Mouse (Mus musculus) heart, postnatal 0 days (tissue): ENCODE data around the gene Vmn1r188. TPM values are rescaled to one million over a fixed set of nuclear protein-coding genes. Genes with fewer than 3 reads are reported as not detected.
"Not testable (repeated sequence)": the region's sequence is repeated elsewhere in the genome, so short reads cannot be mapped to it uniquely, and the experiment has no call there.

Experiments used
- ATAC-seq: fragments of 200-750 bp; cut with Nextera tagmentation; 2 replicates; pipeline ENCODE4 v1.8.0; 2017; ENCODE audit warnings: low read depth, moderate number of reproducible peaks, moderate library complexity; ENCODE audit not compliant: insufficient read depth
- DNase-seq: peaks from one replicate; pipeline ENCODE4 v3.0.0-alpha.2; 2016; ENCODE audit warnings: low spot score
- H3K27ac ChIP-seq: fragments of 300-500 bp; sonication (generic); 2 replicates; pipeline ENCODE4 v1.5.1; 2014; ENCODE audit warnings: low read depth, mild to moderate bottlenecking
- H3K27me3 ChIP-seq: fragments of 300-500 bp; sonication (generic); 2 replicates; pipeline ENCODE4 v1.6.1; 2014; ENCODE audit warnings: low read length, mixed read lengths; ENCODE audit not compliant: control insufficient read depth, insufficient read depth
- H3K36me3 ChIP-seq: fragments of 300-500 bp; sonication (generic); replicated peaks from 2 replicates; pipeline ENCODE4 v1.6.1; 2014; ENCODE audit warnings: low read length, mixed read lengths; ENCODE audit not compliant: control insufficient read depth, insufficient read depth
- H3K4me1 ChIP-seq: fragments of 300-500 bp; sonication (generic); 2 replicates; pipeline ENCODE4 v1.6.1; 2014; ENCODE audit warnings: antibody characterized with exemption; ENCODE audit not compliant: control insufficient read depth, insufficient read depth
- H3K4me2 ChIP-seq: fragments of 300-500 bp; sonication (generic); 2 replicates; pipeline ENCODE4 v1.6.1; 2014; ENCODE audit warnings: low read depth, mild to moderate bottlenecking, low read length, moderate library complexity
- H3K4me3 ChIP-seq: fragments of 300-500 bp; sonication (generic); 2 replicates; pipeline ENCODE4 v1.5.1; 2014; ENCODE audit warnings: low read depth, low read length
- H3K9ac ChIP-seq: fragments of 300-500 bp; sonication (generic); replicated peaks from 2 replicates; pipeline ENCODE4 v1.6.1; 2014; ENCODE audit warnings: low read depth, low read length, mixed read lengths
- H3K9me3 ChIP-seq: fragments of 300-500 bp; sonication (generic); replicated peaks from 2 replicates; pipeline ENCODE4 v1.6.1; 2016; ENCODE audit warnings: low read length; ENCODE audit not compliant: control insufficient read depth
- CTCF ChIP-seq: IDR thresholded peaks from 2 replicates; pipeline ENCODE4 v1.5.1; 2016; ENCODE audit warnings: antibody characterized with exemption, control low read depth, low read depth
- EP300 ChIP-seq: IDR thresholded peaks from 2 replicates; pipeline ENCODE4 v1.6.1; 2016; ENCODE audit warnings: antibody characterized with exemption, low read depth
- WGBS: fragments of 180-500 bp; shearing (Covaris S2); extraction: QIAGEN DNeasy Blood & Tissue Kit; methylation state at CpG from one replicate; pipeline ENCODE4 v1.1.7; 2014; 5-methylcytosine and 5-hydroxymethylcytosine counted together
- microRNA-seq: library from miRNA; unstranded; fragments of <30 nt; microRNA quantifications from one replicate; pipeline ENCODE4, GENCODE M21; 2016
- polyA plus RNA-seq: library from polyadenylated mRNA; unstranded; fragments of >200 nt; fragmentation: Nextera tagmentation; extraction: Ambion mirVana; gene quantifications from 2 replicates; pipeline ENCODE4 v1.2.1, GENCODE M21; 2015
- total RNA-seq: library from RNA; depleted of rRNA; stranded (reverse); fragments of >200 nt; gene quantifications from 2 replicates; pipeline ENCODE4 v1.2.3, GENCODE M21; 2014; ENCODE audit warnings: low replicate concordance; rRNA removed

The Vmn1r188 gene
- total and polyA plus RNA-seq, 2 experiments from 2014 or later, result not detected

DNA sequence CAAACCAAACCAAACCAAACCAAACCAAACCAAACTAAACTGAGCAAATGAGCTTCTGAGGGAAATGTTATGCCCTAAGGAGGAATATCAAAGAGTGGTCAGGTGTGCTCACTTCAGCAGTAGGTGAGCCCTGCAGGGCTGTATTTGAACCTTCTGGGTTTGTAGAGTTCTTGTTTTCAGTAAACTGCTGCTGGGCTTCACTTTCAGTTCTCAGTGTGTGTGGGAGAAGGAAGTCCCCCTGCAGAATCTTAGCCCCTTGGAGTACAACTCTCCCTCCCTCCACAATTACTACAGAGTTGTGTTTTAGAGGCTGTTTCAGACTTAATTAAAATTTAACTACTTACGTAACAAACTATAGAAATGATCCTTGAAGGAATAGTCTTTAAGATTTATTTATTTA is 30.5 kb upstream of the Vmn1r188 start:
- H3K27ac ChIP-seq, result no peak overlapping the region
- no peak overlapping the region for H3K4me3 ChIP-seq
- TF ChIP-seq CTCF (no peak), EP300 (no peak)
- H3K36me3 ChIP-seq, result no peaks in the 10 kb centered on the region
- no peak for ATAC-seq
- no peak overlapping the region for H3K9ac ChIP-seq
- no peak for DNase-seq
- 87% methylated on average over 1 of the region's 1 CpGs for WGBS
- no peak overlapping the region for H3K4me2 ChIP-seq
- H3K27me3 ChIP-seq, result no peaks in the 10 kb centered on the region
- H3K4me1 ChIP-seq, result no peaks in the 10 kb centered on the region; the same call in 1 of the 2 replicates
- no peaks in the 10 kb centered on the region for H3K9me3 ChIP-seq

DNA sequence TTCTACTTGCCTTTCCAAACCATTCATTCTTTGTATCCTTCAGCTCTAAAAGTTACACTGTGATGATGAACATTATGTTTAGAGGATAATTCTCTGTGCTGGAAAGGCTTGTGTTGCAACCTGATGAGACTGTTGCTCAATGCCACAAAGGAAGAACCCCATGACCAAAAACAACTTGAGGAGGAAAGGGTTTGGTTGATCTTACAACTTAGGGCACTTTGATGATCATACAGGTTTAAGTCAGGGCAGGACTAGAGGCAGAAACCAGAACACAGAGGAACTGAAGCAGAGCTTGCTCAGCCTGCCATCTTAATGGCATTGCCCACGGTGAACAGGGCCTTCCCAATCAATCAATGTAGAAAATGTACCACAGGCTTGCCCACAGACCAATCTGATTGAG is 22.8 kb upstream of the Vmn1r188 start:
- ATAC-seq (no peak), DNase-seq (no peak)
- WGBS, result 69% methylated on average over 1 of the region's 1 CpGs
- Histone ChIP-seq H3K9me3 (peaks cover 2% of the 10 kb centered on the region; the same call in 1 of the 2 replicates), H3K27ac (no peak overlapping the region), H3K4me2 (no peak overlapping the region), H3K36me3 (no peaks in the 10 kb centered on the region), H3K9ac (no peak overlapping the region), H3K27me3 (no peaks in the 10 kb centered on the region), H3K4me3 (no peak overlapping the region), H3K4me1 (no peaks in the 10 kb centered on the region)
- no peak for TF ChIP-seq EP300
- TF ChIP-seq CTCF, result no peak

DNA sequence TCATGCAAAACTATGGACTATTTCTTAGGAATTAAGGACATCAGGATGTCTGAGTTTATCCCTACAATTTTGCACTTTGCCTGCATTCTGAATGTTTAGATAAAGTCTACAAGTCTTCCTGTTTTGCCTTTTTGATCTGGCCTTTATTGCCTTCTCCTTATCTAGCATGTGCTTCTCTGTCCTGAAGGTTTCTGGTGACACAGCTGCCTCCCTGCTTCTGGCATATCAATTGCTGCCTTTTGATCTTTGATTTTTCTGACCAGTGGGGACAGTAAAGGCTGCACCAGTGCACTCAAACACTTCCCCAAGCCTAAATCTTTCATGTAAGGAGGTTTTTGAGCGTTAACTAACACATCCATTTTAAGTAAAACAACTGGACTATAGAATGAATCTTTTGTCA is 20.8 kb upstream of the Vmn1r188 start:
- no peak for DNase-seq
- peaks cover 3% of the 10 kb centered on the region; the same call in 1 of the 2 replicates for H3K9me3 ChIP-seq
- no peak for TF ChIP-seq EP300
- H3K4me3 ChIP-seq, result no peak overlapping the region
- H3K27ac ChIP-seq, result no peak overlapping the region
- no peaks in the 10 kb centered on the region for H3K27me3 ChIP-seq
- H3K36me3 ChIP-seq, result no peaks in the 10 kb centered on the region
- ATAC-seq, result no peak
- WGBS, result 47% methylated on average over 1 of the region's 1 CpGs
- no peak overlapping the region for H3K4me2 ChIP-seq
- H3K4me1 ChIP-seq, result no peaks in the 10 kb centered on the region
- no peak overlapping the region for H3K9ac ChIP-seq

DNA sequence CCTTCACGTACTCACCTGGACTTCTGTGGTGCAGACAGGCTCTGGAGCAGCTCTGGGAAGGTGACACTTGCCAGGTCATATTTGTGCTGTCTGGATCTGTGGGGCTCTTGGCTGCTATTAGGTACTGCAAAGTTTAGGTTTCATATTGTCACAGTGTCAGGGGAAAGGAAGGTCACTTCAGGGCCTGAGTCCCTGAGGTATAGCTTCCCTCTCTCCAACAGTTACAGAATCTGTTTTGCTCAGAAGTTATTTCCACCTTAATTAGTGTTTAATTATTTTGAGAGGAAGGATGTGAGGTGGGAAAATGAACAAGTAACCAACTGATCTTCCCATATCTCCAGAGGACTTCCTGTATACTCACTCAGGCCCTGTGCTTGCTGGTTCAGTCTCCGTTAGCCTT is 21.5 kb downstream of the Vmn1r188 start, which contains the start of gene Vmn1r189:
Vmn1r189 (minus strand) TSS at position 101 of the 400 bp plus-strand sequence.
- H3K4me3 ChIP-seq, H3K9ac ChIP-seq, ATAC-seq, H3K4me2 ChIP-seq, H3K36me3 ChIP-seq, H3K27ac ChIP-seq, DNase-seq, H3K27me3 ChIP-seq, H3K9me3 ChIP-seq, H3K4me1 ChIP-seq: not testable (repeated sequence)
- 69% methylated on average over 2 of the region's 2 CpGs for WGBS

DNA sequence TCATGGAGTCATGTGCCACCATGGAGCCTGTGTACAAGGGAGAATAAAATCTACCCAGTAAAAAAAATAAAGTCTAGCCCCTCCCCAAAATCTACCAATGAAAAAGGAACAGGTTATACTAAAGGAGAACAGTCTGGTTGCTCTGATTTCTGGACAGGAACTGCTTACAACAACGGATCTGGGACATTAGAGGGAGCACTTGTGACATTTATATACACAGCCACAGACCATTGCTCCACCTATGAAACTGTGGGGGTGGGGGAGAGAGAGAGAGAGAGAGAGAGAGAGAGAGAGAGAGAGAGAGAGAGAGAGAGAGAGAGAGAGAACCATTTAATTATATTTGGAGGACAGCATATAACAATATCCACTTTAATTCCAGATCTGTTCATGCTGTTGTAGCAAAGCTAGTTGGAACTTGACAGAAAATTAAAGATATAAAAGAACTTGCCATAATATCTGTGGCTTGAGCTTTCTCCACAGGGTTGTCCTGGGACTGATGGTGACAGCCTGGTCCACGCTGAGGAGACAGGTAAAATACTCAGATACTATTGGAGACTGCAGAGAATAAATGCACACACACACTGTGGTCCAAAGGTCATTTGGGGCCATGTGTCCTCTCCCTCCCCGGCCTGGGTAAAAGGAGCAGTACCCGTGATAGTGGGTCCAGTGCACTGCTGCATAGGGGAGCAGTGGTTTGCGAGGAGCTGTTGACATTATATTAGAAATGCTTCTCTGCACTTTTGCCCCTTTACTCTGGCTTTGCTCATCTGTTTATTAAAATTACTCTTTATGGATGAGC is 52.5 kb downstream of the Vmn1r188 start:
- 60% methylated on average over 5 of the region's 5 CpGs for WGBS

More for the DNA sequence above, 52.5 kb downstream of the Vmn1r188 start:
- H3K9ac ChIP-seq, H3K27ac ChIP-seq, H3K4me2 ChIP-seq, ATAC-seq, H3K27me3 ChIP-seq, DNase-seq, H3K9me3 ChIP-seq, H3K4me1 ChIP-seq, H3K36me3 ChIP-seq, H3K4me3 ChIP-seq: not testable (repeated sequence)

Small RNA genes lying within 50 kb of the gene (microRNA-seq; reads per million reads assigned to microRNA genes)
- gene Gm26300, result not detected
- gene Gm44390, result not detected
- not detected for gene Gm44486

Other genes with a start within 250 kb of the Vmn1r188 start
- 1.1 and 1.7 TPM in 2 replicates for gene Zfp184, start 139.3 kb upstream of the Vmn1r188 start, total RNA-seq
- gene Zfp184, start 139.3 kb upstream of the Vmn1r188 start, polyA plus RNA-seq, result 2.1 and 2.6 TPM in 2 replicates
- gene Pom121l2, start 103.2 kb upstream of the Vmn1r188 start, total RNA-seq, result not detected in 2 replicates
- not detected in 2 replicates for gene Pom121l2, start 103.2 kb upstream of the Vmn1r188 start, polyA plus RNA-seq
- gene Prss16, start 74.7 kb upstream of the Vmn1r188 start, total RNA-seq, result 14.0 TPM in 1 of 2 replicates, not detected in the other
- gene Prss16, start 74.7 kb upstream of the Vmn1r188 start, polyA plus RNA-seq, result 0.05 and 0.14 TPM in 2 replicates
- gene Hist1h2ah, start 48.9 kb upstream of the Vmn1r188 start, total RNA-seq, result 48.9 and 128 TPM in 2 replicates
- 1.9 TPM in 1 of 2 replicates, not detected in the other for gene Hist1h2ah, start 48.9 kb upstream of the Vmn1r188 start, polyA plus RNA-seq
- 563 and 573 TPM in 2 replicates for gene Hist1h2bk, start 48.6 kb upstream of the Vmn1r188 start, total RNA-seq
- 0.34 TPM in 1 of 2 replicates, not detected in the other for gene Hist1h2bk, start 48.6 kb upstream of the Vmn1r188 start, polyA plus RNA-seq
- 29.3 and 34.1 TPM in 2 replicates for gene Hist1h4i, start 43.1 kb upstream of the Vmn1r188 start, total RNA-seq
- gene Hist1h4i, start 43.1 kb upstream of the Vmn1r188 start, polyA plus RNA-seq, result 4.0 and 4.2 TPM in 2 replicates
- gene Hist1h2ag, start 41.5 kb upstream of the Vmn1r188 start, total RNA-seq, result 658 and 1,026 TPM in 2 replicates
- 7.6 and 7.9 TPM in 2 replicates for gene Hist1h2ag, start 41.5 kb upstream of the Vmn1r188 start, polyA plus RNA-seq
- 1,225 and 1,316 TPM in 2 replicates for gene Hist1h2bj, start 41.2 kb upstream of the Vmn1r188 start, total RNA-seq
- gene Hist1h2bj, start 41.2 kb upstream of the Vmn1r188 start, polyA plus RNA-seq, result 1.7 and 3.1 TPM in 2 replicates
- gene Vmn1r189, start 21.4 kb downstream of the Vmn1r188 start, total RNA-seq, result not detected in 2 replicates
- gene Vmn1r189, start 21.4 kb downstream of the Vmn1r188 start, polyA plus RNA-seq, result not detected in 2 replicates
- not detected in 2 replicates for gene Vmn1r191, start 99.5 kb downstream of the Vmn1r188 start, total RNA-seq
- gene Vmn1r191, start 99.5 kb downstream of the Vmn1r188 start, polyA plus RNA-seq, result not detected in 2 replicates
- not detected in 2 replicates for gene Vmn1r192, start 106.7 kb downstream of the Vmn1r188 start, total RNA-seq
- gene Vmn1r192, start 106.7 kb downstream of the Vmn1r188 start, polyA plus RNA-seq, result not detected in 2 replicates
- gene Vmn1r193, start 138.7 kb downstream of the Vmn1r188 start, total RNA-seq, result not detected in 2 replicates
- not detected in 2 replicates for gene Vmn1r193, start 138.7 kb downstream of the Vmn1r188 start, polyA plus RNA-seq
- gene Vmn1r194, start 159.8 kb downstream of the Vmn1r188 start, total RNA-seq, result not detected in 2 replicates
- gene Vmn1r194, start 159.8 kb downstream of the Vmn1r188 start, polyA plus RNA-seq, result not detected in 2 replicates
- gene Vmn1r195, start 186.1 kb downstream of the Vmn1r188 start, total RNA-seq, result not detected in 2 replicates
- not detected in 2 replicates for gene Vmn1r195, start 186.1 kb downstream of the Vmn1r188 start, polyA plus RNA-seq
- not detected in 2 replicates for gene Vmn1r196, start 205.5 kb downstream of the Vmn1r188 start, total RNA-seq
- gene Vmn1r196, start 205.5 kb downstream of the Vmn1r188 start, polyA plus RNA-seq, result not detected in 2 replicates
- gene Vmn1r197, start 240.1 kb downstream of the Vmn1r188 start, total RNA-seq, result not detected in 2 replicates
- not detected in 2 replicates for gene Vmn1r197, start 240.1 kb downstream of the Vmn1r188 start, polyA plus RNA-seq